11 mouse cellular contexts compared by ENCODE assay signal in the genomic region with DNA sequence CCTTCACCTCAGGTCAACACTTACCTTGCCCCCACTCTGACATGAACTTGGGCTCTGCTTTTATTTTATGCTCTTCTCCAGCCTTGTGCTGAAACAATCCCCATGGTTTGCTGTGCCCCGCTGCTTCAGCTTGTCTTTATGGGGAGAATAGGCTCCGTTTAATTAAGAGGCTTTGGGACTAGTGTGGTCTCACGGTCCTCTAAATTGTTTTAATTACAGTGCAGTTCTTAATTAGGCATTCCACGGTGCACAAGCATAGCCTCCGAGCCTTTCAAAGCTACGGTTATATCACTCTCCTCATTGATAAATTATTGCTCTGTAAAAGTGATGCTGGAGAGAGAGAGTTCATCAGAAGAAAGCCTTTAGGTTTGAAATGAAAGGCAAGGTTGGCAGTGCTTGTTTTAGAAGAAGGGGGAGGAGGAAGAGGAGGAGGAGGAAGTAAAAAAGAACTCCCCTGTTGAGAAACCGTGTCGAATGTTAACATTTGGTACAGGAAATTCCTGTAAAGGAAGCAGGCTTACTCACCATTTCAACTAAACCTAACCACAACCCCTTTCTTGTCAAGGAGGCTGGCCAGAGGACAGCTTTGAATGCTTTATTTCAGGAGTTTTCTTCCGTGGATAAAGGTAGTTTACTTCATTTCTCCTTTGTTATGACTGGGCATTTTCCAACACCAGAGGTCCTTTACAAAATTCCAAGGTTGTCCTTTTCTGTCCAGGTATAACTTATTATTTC. TPM values are rescaled to one million over a fixed set of nuclear protein-coding genes. Genes with fewer than 3 reads are reported as not detected.
DNase-seq lines count a peak whose midpoint lies in the region; ATAC-seq lines count a peak whose summit lies in the region.
"Had no signal": no experiment of that assay in that cellular context is flagged by ENCODE, and none has a peak within 500 bp of the region (broad histone marks: within the 10 kb centered on the region; RNA-seq: fewer than 3 reads in every experiment).

A gene (plus strand): TSS at position 512 of the 735 bp plus-strand sequence.

- no peaks in the 10 kb centered on the region for H3K27me3 ChIP-seq in forebrain, embryonic 13.5 days
- no peaks in the 10 kb centered on the region for H3K27me3 ChIP-seq in neural tube, embryonic 15.5 days (replicated peaks)
- H3K27me3 ChIP-seq in kidney, embryonic 16.5 days (ENCODE audit: insufficient read depth, low read length): no peaks in the 10 kb centered on the region
- H3K27me3 ChIP-seq: limb, embryonic 13.5 days had no signal

- peak; percentile 4 for DNase-seq in embryo, embryonic 11 days
- DNase-seq in embryo, embryonic 10.5 days (ENCODE audit: low spot score): no peak
- DNase-seq in retina, postnatal 1 day: peak; percentile 44
- no peak for DNase-seq in retina, embryonic 14.5 days (ENCODE audit: low spot score)
- DNase-seq in cerebellum, adult 8-10 months: no peak
- DNase-seq: B cell, adult 2 months; kidney, adult 2 months had no signal

- H3K9me3 ChIP-seq in forebrain, embryonic 13.5 days (replicated peaks): no peaks in the 10 kb centered on the region
- no peaks in the 10 kb centered on the region for H3K9me3 ChIP-seq in neural tube, embryonic 15.5 days (replicated peaks)
- H3K9me3 ChIP-seq in kidney, embryonic 16.5 days (ENCODE audit: low read length): no peaks in the 10 kb centered on the region
- H3K9me3 ChIP-seq: limb, embryonic 13.5 days had no signal

- H3K4me3 ChIP-seq in forebrain, embryonic 13.5 days: no peak within 1 kb of the TSS
- H3K4me3 ChIP-seq in neural tube, embryonic 15.5 days (replicated peaks): no peak within 1 kb of the TSS
- no peak within 1 kb of the TSS for H3K4me3 ChIP-seq in kidney, embryonic 16.5 days (ENCODE audit: low read length)
- H3K4me3 ChIP-seq: limb, embryonic 13.5 days had no signal

- H3K9ac ChIP-seq in forebrain, embryonic 13.5 days: no peak within 1 kb of the TSS
- no peak within 1 kb of the TSS for H3K9ac ChIP-seq in neural tube, embryonic 15.5 days (replicated peaks)
- no peak within 1 kb of the TSS for H3K9ac ChIP-seq in kidney, embryonic 16.5 days (replicated peaks; ENCODE audit: low read length)
- H3K9ac ChIP-seq: limb, embryonic 13.5 days had no signal

- peak; percentile 77; the same call in 1 of the 2 replicates for ATAC-seq in forebrain, embryonic 13.5 days
- peak; percentile 35; the same call in 1 of the 2 replicates for ATAC-seq in neural tube, embryonic 15.5 days (ENCODE audit: low FRiP score)
- ATAC-seq in kidney, embryonic 16.5 days (ENCODE audit: low FRiP score, low TSS enrichment): no peak

- peaks cover 13% of the 10 kb centered on the region for H3K4me1 ChIP-seq in forebrain, embryonic 13.5 days
- H3K4me1 ChIP-seq in neural tube, embryonic 15.5 days: peaks cover 7% of the 10 kb centered on the region
- H3K4me1 ChIP-seq in kidney, embryonic 16.5 days (ENCODE audit: insufficient read depth, low read length): no peaks in the 10 kb centered on the region
- H3K4me1 ChIP-seq: limb, embryonic 13.5 days had no signal

- WGBS in forebrain, embryonic 13.5 days: 17% methylated on average over 9 of the region's 9 CpGs
- 17% methylated on average over 9 of the region's 9 CpGs for WGBS in neural tube, embryonic 15.5 days
- 25% methylated on average over 9 of the region's 9 CpGs for WGBS in kidney, embryonic 16.5 days

- no peaks in the 10 kb centered on the region for H3K36me3 ChIP-seq in forebrain, embryonic 13.5 days (ENCODE audit: poor library complexity, severe bottlenecking)
- no peaks in the 10 kb centered on the region for H3K36me3 ChIP-seq in neural tube, embryonic 15.5 days
- H3K36me3 ChIP-seq in kidney, embryonic 16.5 days (ENCODE audit: insufficient read depth, low read length): no peaks in the 10 kb centered on the region
- H3K36me3 ChIP-seq: limb, embryonic 13.5 days had no signal

- peak within 1 kb of the TSS; percentile 41 for H3K4me2 ChIP-seq in forebrain, embryonic 13.5 days
- H3K4me2 ChIP-seq in neural tube, embryonic 15.5 days: peak within 1 kb of the TSS; percentile 32
- H3K4me2 ChIP-seq in kidney, embryonic 16.5 days (replicated peaks; ENCODE audit: low read depth, low read length): no peak within 1 kb of the TSS
- H3K4me2 ChIP-seq: limb, embryonic 13.5 days had no signal

- no peak within 1 kb of the TSS for H3K27ac ChIP-seq in forebrain, embryonic 13.5 days
- H3K27ac ChIP-seq in neural tube, embryonic 15.5 days (replicated peaks): no peak within 1 kb of the TSS
- no peak within 1 kb of the TSS for H3K27ac ChIP-seq in kidney, embryonic 16.5 days (ENCODE audit: low read length)
- H3K27ac ChIP-seq: limb, embryonic 13.5 days had no signal

RNA-seq across cellular contexts. Expression of the gene that starts here (rescaled TPM):
- 0.09 and 0.15 TPM in 2 replicates for polyA plus RNA-seq in forebrain, embryonic 13.5 days (2015; fragmentation: Nextera tagmentation; extraction: Ambion mirVana)
- polyA plus RNA-seq in neural tube, embryonic 15.5 days (2015; fragmentation: Nextera tagmentation; extraction: Ambion mirVana): 0.03 and 0.29 TPM in 2 replicates
- 0.14 and 0.20 TPM in 2 replicates for polyA plus RNA-seq in kidney, embryonic 16.5 days (2015; fragmentation: Nextera tagmentation; extraction: Ambion mirVana)

Comparison
In these comparisons a context has a peak if more than half of its experiments do, and no peak if none do; other contexts are left out.
1. DNase-seq: peak in embryo, embryonic 11 days (single experiment) and retina, postnatal 1 day (single experiment); none in embryo, embryonic 10.5 days (single experiment), retina, embryonic 14.5 days (single experiment) and cerebellum, adult 8-10 months (single experiment).
2. Peak in ATAC-seq and H3K4me2 ChIP-seq in forebrain, embryonic 13.5 days; RNA of the gene not detected or under 1 TPM.
3. Peak in ATAC-seq and H3K4me2 ChIP-seq in neural tube, embryonic 15.5 days; RNA of the gene not detected or under 1 TPM.